Mouse (Mus musculus) liver, adult 2 months (tissue): ENCODE results near the gene Fbrs. TPM values are rescaled to one million over a fixed set of nuclear protein-coding genes. Genes with fewer than 3 reads are reported as not detected.
"Not testable (repeated sequence)": the region's sequence is repeated elsewhere in the genome, so short reads cannot be mapped to it uniquely, and the experiment has no call there.

Experiments used
- DNase-seq: peaks from one replicate; pipeline ENCODE4 v3.0.0-alpha.2; 2011; ENCODE audit warnings: low read depth, low spot score; ENCODE audit errors: extremely low read depth
- H3K27ac ChIP-seq: fragments of 200-500 bp; replicated peaks from 2 replicates; pipeline ENCODE4 v1.5.1; 2012; ENCODE audit warnings: low read depth, mild to moderate bottlenecking, control low read depth, inconsistent platforms, low read length; ENCODE audit not compliant: insufficient read depth
- H3K27me3 ChIP-seq: fragments of 200-500 bp; 2 replicates; pipeline ENCODE4 v1.6.1; 2012; ENCODE audit warnings: mild to moderate bottlenecking, moderate library complexity, low read length, inconsistent platforms; ENCODE audit not compliant: control insufficient read depth, insufficient read depth
- H3K36me3 ChIP-seq: fragments of 200-500 bp; 2 replicates; pipeline ENCODE4 v1.6.1; 2012; ENCODE audit warnings: low read length, inconsistent platforms; ENCODE audit not compliant: control insufficient read depth, insufficient read depth
- H3K4me1 ChIP-seq: fragments of 200-500 bp; 2 replicates; pipeline ENCODE4 v1.6.1; 2011; ENCODE audit warnings: low read length; ENCODE audit not compliant: control insufficient read depth, insufficient read depth
- H3K4me3 ChIP-seq: fragments of 200-500 bp; 2 replicates; pipeline ENCODE4 v1.5.1; 2011; ENCODE audit warnings: low read depth, mild to moderate bottlenecking, control low read depth, low read length, moderate library complexity; ENCODE audit not compliant: insufficient read depth
- H3K79me2 ChIP-seq: fragments of 200-500 bp; 2 replicates; pipeline ENCODE4 v1.6.1; 2012; ENCODE audit warnings: inconsistent platforms, mild to moderate bottlenecking, low read length, moderate library complexity; ENCODE audit not compliant: control insufficient read depth, insufficient read depth
- H3K9ac ChIP-seq: fragments of 200-500 bp; 2 replicates; pipeline ENCODE4 v1.6.1; 2012; ENCODE audit warnings: low read depth, mild to moderate bottlenecking, control low read depth, inconsistent platforms, low read length
- CTCF ChIP-seq: fragments of 200-500 bp; IDR thresholded peaks from 2 replicates; pipeline ENCODE4 v1.5.1; 2011; ENCODE audit warnings: low read depth, low read length, control low read depth
- POLR2A ChIP-seq: fragments of 200-500 bp; IDR thresholded peaks from 2 replicates; pipeline ENCODE4 v1.6.1; 2011; ENCODE audit warnings: low read length, control low read depth; ENCODE audit not compliant: insufficient read depth; ENCODE audit errors: extremely low read depth
- WGBS: fragments of 180-500 bp; shearing (Covaris S2); methylation state at CpG from one replicate; pipeline ENCODE4 v1.1.7; 2018; 5-methylcytosine and 5-hydroxymethylcytosine counted together
- polyA plus RNA-seq: library from polyadenylated mRNA; depleted of rRNA; stranded (reverse); fragments of >200 nt; gene quantifications from 2 replicates; pipeline ENCODE4 v1.2.3, GENCODE M21; 2012
- total RNA-seq: library from RNA; depleted of rRNA; stranded (reverse); fragments of >200 nt; gene quantifications from 2 replicates; pipeline ENCODE4 v1.2.3, GENCODE M21; 2014

Gene Fbrs
- total and polyA plus RNA-seq, 2 experiments: 3.6 to 11.8 TPM

- peaks cover 46% of the 10 kb centered on the region for H3K36me3 ChIP-seq
- no peak for TF ChIP-seq CTCF
- TF ChIP-seq POLR2A: peak; percentile 92
- peaks cover 13% of the 10 kb centered on the region; the same call in 1 of the 2 replicates for H3K4me1 ChIP-seq
- DNase-seq: peak; percentile 100
- H3K9ac ChIP-seq: peak overlapping the region; percentile 97
- H3K27ac ChIP-seq: peak overlapping the region; percentile 87
- H3K27me3 ChIP-seq: no peaks in the 10 kb centered on the region
- H3K79me2 ChIP-seq: peaks cover 16% of the 10 kb centered on the region; the same call in 1 of the 2 replicates
- WGBS: under 1% methylated on average over 50 of the region's 50 CpGs
- H3K4me3 ChIP-seq: peak overlapping the region; percentile 52
Measured at GRCm38 (mm10) chr7:127477687-127478634, 1.0 kb upstream of the Fbrs start.

GRCm38 (mm10) chr7:127479318-127480225 lies 573 bp downstream of the Fbrs start:
- 3% methylated on average over 48 of the region's 48 CpGs for WGBS
- Histone ChIP-seq H3K27ac (peak overlapping the region; percentile 87), H3K4me1 (peaks cover 13% of the 10 kb centered on the region; the same call in 1 of the 2 replicates), H3K36me3 (peaks cover 40% of the 10 kb centered on the region), H3K27me3 (no peaks in the 10 kb centered on the region), H3K4me3 (peak overlapping the region; percentile 52), H3K79me2 (peaks cover 11% of the 10 kb centered on the region; the same call in 1 of the 2 replicates), H3K9ac (peak overlapping the region; percentile 97)
- TF ChIP-seq CTCF (no peak), POLR2A (no peak)
- no peak for DNase-seq

DNA sequence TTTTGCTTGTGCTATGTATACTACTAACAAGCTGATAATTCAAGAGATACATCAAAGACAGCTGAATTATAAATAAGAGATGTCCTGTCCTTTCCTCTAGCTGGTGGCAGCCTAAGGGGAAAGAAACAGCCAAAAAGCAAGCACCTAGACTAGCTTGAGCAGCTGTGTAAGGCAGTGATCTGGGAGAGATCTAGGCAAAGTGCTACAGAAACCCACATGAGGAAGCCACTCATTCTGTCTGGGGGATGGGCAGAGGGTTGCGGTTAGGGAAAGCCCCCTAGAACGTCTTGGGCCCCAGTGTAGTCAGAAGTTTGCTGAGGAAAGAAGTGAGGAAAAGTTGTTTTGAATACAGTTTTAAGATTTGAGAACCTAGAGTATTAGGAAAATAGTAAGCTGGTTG lies 1.3 kb downstream of the Fbrs start:
- Histone ChIP-seq H3K9ac (peak overlapping the region; percentile 26; the same call in 1 of the 2 replicates), H3K27ac (no peak overlapping the region), H3K79me2 (peaks cover 11% of the 10 kb centered on the region; the same call in 1 of the 2 replicates), H3K4me3 (no peak overlapping the region), H3K36me3 (peaks cover 39% of the 10 kb centered on the region), H3K4me1 (peaks cover 13% of the 10 kb centered on the region; the same call in 1 of the 2 replicates), H3K27me3 (no peaks in the 10 kb centered on the region)
- 53% methylated on average over 2 of the region's 2 CpGs for WGBS
- TF ChIP-seq POLR2A: no peak
- no peak for TF ChIP-seq CTCF
- no peak for DNase-seq

- no peak for TF ChIP-seq CTCF
- no peak for TF ChIP-seq POLR2A
- H3K36me3 ChIP-seq: peaks cover 67% of the 10 kb centered on the region
- WGBS: 93% methylated on average over 5 of the region's 5 CpGs
- H3K79me2 ChIP-seq: 0 out of 2 replicates have a peak, but pooled peaks cover 2% of the 10 kb centered on the region
- H3K27me3 ChIP-seq: no peaks in the 10 kb centered on the region
- H3K4me1 ChIP-seq: 0 out of 2 replicates have a peak, but pooled peaks cover 2% of the 10 kb centered on the region
- no peak overlapping the region for H3K27ac ChIP-seq
- no peak overlapping the region for H3K9ac ChIP-seq
- no peak for DNase-seq
- H3K4me3 ChIP-seq: no peak overlapping the region
Measured at GRCm38 (mm10) chr7:127485416-127485815, 6.4 kb downstream of the Fbrs start.

DNA sequence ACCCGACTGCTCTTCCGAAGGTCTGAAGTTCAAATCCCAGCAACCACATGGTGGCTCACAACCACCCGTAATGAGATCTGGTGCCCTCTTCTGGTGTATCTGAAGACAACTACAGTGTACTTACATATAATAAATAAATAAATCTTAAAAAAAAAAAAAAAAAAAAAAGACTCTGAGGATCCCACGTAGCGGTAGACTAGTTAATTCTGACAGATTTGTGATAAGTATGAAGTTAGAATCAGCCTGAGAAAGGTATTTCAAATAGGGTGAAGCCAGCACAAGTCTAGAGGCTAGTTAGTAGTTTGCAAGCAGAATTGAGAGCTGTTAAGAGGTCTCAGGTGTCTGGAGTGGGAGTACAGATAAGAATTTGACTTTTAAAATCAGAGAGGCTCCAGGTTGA lies 9.4 kb downstream of the Fbrs start:
- not testable (repeated sequence) for H3K27ac ChIP-seq, H3K4me3 ChIP-seq, H3K9ac ChIP-seq, H3K4me1 ChIP-seq, H3K79me2 ChIP-seq, DNase-seq, H3K27me3 ChIP-seq
- peaks cover 68% of the 10 kb centered on the region for H3K36me3 ChIP-seq
- 69% methylated on average over 5 of the region's 5 CpGs for WGBS
